Mouse (Mus musculus): ENCODE results near the gene Agrn.

- no peak for TF ChIP-seq CTCF (IDR thresholded peaks at IDR 0.05; ENCODE audit: insufficient read depth, low read length)
- no peak for TF ChIP-seq POLR2A (IDR thresholded peaks at IDR 0.05; ENCODE audit: borderline replicate concordance, extremely low read depth, low read depth, low read length)
Observed at GRCm38 (mm10) chr4:156194346-156194745, 2.9 kb downstream of the Agrn start.

All from lung, adult 2 months (tissue).